Mouse (Mus musculus): ENCODE measurements around the gene 2210408I21Rik.
A peak's percentile ranks its signal among the peaks of the same experiment; 100 is the strongest.
"Not testable (repeated sequence)": the region's sequence is repeated elsewhere in the genome, so short reads cannot be mapped to it uniquely, and the experiment has no call there.

The 2210408I21Rik gene

DNA sequence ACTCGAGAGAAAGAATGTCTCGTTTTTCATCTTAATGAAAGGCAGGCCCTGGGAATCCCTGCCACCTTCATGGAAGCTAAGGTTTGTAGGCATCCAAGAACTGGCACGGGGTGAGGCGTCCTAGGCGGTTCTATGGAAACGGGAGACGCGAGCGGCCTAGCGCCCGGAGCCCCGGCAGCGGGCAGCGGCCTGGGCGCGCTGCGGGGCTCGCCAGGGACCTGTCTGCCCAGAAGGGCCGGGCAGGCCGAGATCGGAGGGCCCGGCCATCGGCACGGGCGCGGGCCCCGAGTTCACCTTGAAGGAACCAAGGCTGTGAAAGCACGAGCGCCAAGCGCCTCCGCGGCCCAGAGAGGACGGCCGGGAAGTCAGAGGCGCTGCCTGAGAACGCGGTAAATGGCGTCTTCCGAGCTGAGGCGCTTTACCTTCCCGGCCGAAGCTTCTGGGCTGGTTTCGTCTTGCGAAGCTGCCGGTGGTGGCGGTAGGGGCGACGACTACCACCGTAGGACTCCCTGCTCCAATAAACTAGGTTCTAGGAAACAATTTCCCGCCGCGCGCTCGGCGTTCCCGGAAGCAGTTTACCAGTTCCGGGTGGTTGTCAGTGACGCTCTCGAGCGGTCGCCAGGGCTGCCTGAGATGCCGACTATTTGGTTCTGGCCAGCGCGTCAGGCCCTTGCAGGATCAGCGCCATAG is at the start of gene 2210408I21Rik, which contains the start of gene Slf1:
TSS of gene 2210408I21Rik (plus strand) at position 610 of the 690 bp plus-strand sequence.
TSS of gene Slf1 (minus strand) at position 543 of the 690 bp plus-strand sequence.
- DNase-seq (ENCODE audit: low read depth): peak; percentile 78

GRCm38 (mm10) chr13:77092876-77093275 is 42.5 kb upstream of the 2210408I21Rik start:
- not testable (repeated sequence) for DNase-seq (ENCODE audit: low read depth)

- no peak for DNase-seq (ENCODE audit: low read depth)
Measured at GRCm38 (mm10) chr13:77107734-77108133, 27.6 kb upstream of the 2210408I21Rik start.

GRCm38 (mm10) chr13:77118695-77119094 is 16.6 kb upstream of the 2210408I21Rik start:
- no peak for DNase-seq (ENCODE audit: low read depth)

DNA sequence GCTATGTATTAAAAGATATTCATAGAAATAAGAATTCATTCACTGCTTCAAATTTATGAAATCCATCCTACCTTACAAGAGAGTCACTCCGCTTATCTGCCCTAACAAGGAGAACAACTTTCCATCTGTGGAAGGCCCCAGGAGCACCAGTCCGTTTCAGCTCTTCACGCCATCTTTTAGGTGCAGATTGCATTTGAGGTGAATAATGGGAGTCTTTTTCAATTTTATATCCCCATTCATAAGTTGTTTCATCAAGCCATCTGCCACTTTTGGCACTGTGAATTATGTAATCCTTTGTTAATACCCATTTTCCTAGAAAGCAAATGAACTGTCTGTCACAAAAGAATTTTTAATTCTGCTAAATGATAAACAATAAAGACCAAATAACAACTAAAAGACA is 10.2 kb upstream of the 2210408I21Rik start:
- no peak for DNase-seq (ENCODE audit: low read depth)

DNA sequence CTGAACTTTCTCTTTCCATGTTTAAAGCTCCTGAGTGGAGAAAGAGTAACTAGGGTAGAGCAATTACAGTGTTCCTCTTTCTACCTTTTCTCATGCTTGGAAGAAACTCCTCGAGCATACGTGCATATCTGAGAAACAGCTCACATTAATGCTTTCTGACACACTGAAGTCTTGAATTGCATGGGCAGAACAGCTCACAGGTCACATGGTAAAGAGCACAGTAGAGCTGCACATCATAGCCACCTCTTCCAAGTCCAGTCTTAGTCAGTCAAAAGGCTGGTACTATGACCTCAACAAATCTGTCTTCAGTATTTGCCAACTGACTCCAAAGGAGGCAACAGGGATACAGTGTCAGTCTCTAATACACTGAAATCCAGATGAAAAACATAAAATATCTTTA is 7.1 kb upstream of the 2210408I21Rik start:
- DNase-seq (ENCODE audit: low read depth): no peak

GRCm38 (mm10) chr13:77131132-77131531 is 4.2 kb upstream of the 2210408I21Rik start:
- DNase-seq (ENCODE audit: low read depth): no peak

DNA sequence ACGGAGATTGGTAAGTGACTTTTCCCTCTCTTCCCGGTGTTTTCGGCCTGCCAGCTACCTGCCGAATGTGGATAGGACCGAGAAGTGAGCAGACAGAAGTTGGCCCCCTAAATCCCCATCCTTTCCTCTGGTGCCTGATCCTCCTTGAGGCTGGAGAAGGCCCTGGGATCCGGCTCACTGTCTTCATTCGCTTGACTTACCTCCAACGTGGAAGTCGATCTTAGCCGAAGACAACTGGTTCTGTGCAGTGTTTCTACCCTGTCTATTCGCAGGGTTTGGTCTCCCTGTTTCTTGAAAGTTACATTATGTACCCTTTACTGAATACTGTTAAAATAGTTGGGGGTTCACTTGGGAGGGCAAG is 261 bp downstream of the 2210408I21Rik start:
- DNase-seq (ENCODE audit: low read depth): no peak

- no peak for DNase-seq (ENCODE audit: low read depth)
Measured at GRCm38 (mm10) chr13:77140890-77141289, 5.5 kb downstream of the 2210408I21Rik start.

DNA sequence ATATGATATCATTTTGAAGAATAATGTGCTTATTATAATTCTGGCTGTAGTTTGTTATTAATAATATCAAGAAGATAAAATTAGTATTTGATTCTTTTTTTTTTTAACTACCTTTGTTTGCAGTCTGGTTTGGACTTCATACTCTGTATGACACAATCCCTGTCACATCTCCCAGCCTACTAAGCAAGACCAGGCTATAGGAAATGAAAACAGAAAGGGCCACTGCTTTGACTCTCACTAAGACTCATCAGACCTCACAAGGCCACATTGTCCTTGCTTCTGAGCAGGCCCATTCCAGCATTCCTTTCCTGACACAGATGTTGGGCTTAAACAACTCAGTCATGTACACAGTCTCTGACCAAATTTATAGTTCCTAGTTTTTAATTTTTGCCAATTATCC is 42.6 kb downstream of the 2210408I21Rik start:
- no peak for DNase-seq (ENCODE audit: low read depth)

- DNase-seq (ENCODE audit: low read depth): no peak
Measured at GRCm38 (mm10) chr13:77190606-77191005, 55.3 kb downstream of the 2210408I21Rik start.

GRCm38 (mm10) chr13:77192201-77192600 is 56.9 kb downstream of the 2210408I21Rik start:
- no peak for DNase-seq (ENCODE audit: low read depth)

DNA sequence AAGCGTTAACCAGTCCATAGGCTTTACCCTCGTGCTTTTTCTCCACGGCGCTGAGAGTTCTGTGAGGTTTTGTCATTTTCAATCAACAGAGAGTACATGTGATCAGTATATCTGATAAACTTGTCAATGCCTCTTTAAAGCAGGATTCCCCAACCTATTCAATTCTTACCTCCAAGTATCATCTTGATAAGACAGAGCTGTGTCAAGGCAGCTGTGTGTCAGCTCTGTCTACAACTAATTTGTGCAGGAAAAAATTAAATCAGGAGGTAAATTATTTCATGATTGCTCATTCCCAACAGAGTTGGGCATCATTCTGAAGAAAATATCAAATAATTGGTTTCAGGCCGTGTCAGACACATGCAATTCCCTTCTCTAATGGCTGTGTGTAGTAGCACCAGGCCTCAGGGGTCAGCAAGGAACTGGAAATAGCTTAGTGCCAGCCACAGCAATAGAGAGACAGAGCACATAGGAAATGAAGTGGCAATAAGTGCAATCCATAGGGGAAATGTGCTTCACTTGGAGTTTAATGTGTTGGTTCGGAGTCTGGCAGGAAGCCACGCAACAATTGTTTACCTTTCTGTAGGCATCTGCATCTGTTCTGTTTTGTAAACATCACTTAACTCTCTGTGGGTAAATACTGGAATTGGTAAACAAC is 73.6 kb downstream of the 2210408I21Rik start:
- DNase-seq (ENCODE audit: low read depth): no peak

DNA sequence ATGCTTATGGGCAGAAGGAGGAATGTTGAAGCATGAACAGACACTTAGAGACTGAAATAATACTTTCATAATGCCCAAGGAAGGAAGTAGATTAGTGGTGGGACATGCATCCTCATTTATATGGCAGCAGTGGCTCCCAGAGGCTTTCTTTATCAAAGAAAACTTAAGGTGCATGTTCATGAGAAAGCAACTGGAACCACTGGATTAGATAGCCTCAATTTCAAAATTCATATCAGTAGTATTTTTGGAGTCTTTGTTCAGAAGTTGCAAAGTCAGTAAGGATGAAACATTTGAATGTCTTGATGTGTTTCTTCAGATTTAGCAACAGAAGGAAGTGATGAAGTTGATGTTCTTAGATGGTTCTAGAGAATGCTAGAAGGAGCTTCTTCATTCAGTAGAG is 77.9 kb downstream of the 2210408I21Rik start:
- no peak for DNase-seq (ENCODE audit: low read depth)

GRCm38 (mm10) chr13:77215460-77215859 is 80.1 kb downstream of the 2210408I21Rik start:
- no peak for DNase-seq (ENCODE audit: low read depth)

DNA sequence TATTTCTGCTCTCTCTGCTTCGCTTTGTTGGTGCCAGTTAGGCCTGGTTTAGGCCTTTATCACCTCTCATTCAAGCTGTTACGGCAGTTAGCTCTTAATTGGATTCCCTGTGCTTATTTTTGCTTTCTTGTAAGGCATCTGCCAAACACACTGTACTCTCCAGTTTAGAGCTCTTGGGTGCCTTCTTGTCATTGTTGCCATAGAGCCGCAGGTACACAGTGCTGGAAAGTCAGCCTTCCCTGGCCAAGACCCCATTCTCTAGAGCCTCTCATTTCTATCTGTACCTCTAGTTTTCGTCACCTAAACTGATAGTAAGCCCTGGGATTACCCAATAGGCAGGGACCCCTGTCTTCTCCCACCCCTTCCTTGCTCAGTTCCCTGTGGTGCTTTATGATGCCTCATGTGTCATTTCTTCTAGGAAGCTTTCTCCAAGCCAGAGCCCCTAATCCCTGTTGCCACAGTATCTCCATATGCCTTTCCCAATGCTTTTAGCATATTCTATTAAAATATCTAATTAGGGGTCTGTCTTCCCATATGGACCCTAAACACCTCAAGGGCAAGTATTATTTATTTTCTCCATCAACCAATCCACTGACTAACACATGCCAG is 82.4 kb downstream of the 2210408I21Rik start:
- DNase-seq (ENCODE audit: low read depth): no peak

GRCm38 (mm10) chr13:77221072-77221471 is 85.7 kb downstream of the 2210408I21Rik start:
- no peak for DNase-seq (ENCODE audit: low read depth)

- no peak for DNase-seq (ENCODE audit: low read depth)
Measured at GRCm38 (mm10) chr13:77256541-77256940, 121.2 kb downstream of the 2210408I21Rik start.

GRCm38 (mm10) chr13:77262715-77263338 is 127.5 kb downstream of the 2210408I21Rik start:
- no peak for DNase-seq (ENCODE audit: low read depth)

DNA sequence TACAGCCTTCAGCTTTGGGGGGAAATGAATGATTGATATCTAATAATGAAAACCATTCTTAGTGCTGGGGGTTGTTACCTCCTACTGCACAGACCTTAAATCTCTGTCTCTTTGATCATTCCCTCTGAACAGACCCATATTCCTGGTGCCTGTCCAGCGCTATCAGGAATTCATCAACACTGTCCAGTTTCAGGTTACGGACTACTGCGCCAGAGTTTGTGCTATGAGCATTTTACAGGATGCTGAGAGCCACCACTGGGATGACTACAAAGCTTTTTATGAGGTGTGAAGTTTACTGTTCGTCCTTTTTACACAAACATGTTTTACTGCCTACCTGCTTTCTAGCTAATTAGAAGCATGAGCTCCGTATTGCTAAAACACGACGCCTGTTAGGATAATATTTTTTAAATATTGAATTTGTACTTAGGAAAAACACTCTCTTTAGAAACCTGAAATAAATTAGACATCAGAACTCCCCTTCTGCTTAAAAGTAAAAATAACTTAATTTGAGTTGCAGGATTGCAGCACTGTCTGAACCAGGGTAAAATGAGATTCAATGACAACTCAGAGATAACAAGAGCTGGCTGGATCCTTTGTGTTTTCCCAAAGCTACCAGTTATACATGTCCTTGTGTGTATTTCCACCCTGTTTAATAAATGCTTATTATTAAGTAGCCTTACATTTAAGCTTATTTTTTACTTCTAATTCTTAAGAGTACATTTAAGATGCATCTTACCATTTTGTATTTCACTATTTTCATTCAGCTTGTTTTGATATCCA is 128.2 kb downstream of the 2210408I21Rik start:
- DNase-seq (ENCODE audit: low read depth): no peak

GRCm38 (mm10) chr13:77264481-77264880 is 129.1 kb downstream of the 2210408I21Rik start:
- DNase-seq (ENCODE audit: low read depth): peak; percentile 6

GRCm38 (mm10) chr13:77275172-77275747 is 139.9 kb downstream of the 2210408I21Rik start:
- DNase-seq (ENCODE audit: low read depth): no peak
